Mouse (Mus musculus) kidney, adult 8-10 months (tissue): ENCODE measurements at regions not wholly inside any gene's neighbourhood (a gene's known extent, or its start where the extent isn't known, plus 50 kb on each side); places are given as distances from the start of the nearest gene placed in this dataset.

Experiments used
- DNase-seq, 2 experiments: peaks; one replicate each; pipeline ENCODE4 v3.0.0; 2022

DNA sequence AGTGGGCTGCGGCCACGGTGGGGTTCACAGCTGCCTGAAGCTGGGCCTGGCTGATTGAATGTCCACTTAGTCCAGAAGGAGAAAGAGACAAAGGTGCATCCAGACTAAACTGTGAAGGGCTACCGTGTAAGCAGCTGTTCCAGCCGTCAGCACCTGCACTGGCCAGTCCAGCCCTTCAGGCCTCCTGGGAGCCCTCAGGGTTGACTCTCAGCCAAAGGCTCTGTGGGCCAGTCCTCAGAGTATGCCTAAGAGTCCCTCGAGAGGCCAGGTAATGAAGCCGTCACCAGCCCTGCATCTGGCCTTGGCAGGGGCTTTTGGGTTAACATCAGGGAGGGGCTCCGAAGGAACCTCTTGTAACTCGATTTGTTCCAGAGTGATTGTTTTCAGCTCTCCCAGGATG is 187.4 kb downstream of the Gpd2 start:
- DNase-seq = no peak

- DNase-seq = no peak
These were observed 188.0 kb downstream of the Gpd2 start for GRCm38 (mm10) chr2:57425439-57425838.

GRCm38 (mm10) chr2:57450996-57451770 is 213.7 kb downstream of the Gpd2 start:
- DNase-seq = no peak

GRCm38 (mm10) chr2:57453896-57454679 is 216.7 kb downstream of the Gpd2 start:
- DNase-seq = peak; percentile 33 to 73

GRCm38 (mm10) chr2:57459901-57460300 is 222.5 kb downstream of the Gpd2 start:
- no peak for DNase-seq

DNA sequence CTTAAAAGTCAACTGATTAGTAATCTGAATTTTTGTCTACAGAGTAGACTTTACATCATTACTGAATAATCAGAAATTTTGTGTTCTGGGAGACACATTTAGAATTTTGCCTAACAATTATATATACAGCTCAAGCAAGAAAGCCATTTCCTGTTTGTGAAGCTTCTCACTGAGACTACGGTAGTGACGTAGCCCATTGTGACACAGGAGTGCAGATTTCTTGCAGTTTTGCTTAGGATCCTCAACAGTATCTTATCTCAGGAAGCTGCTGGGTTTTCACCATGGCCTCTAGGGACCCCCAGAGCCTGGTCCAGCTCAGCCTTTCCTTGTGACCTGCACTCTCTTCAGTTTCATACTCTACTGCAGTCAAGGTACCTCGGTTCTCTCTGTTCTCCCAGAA is 236.4 kb downstream of the Gpd2 start:
- no peak for DNase-seq

DNA sequence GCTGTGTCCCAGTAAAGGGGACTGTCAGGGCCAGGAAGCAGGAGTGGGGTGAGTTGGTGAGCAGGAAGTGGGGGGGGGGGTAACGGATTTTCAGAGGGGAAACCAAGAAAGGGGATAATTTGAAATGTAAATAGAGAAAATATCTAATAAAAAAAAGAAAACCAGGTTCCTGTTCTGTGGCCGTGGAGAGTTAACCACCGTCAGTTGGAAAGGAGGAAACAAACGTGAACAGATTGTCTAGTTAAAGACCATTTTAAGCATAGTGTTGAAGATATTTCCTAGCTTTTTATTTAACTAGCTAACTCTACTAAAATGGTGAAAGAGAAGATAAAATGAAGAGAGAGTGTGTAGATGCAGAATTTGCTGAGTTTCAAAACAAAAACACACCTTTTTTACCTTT is 254.7 kb downstream of the Gpd2 start:
- no peak for DNase-seq

GRCm38 (mm10) chr2:57492914-57493621 is 255.6 kb downstream of the Gpd2 start:
- DNase-seq = no peak

- no peak for DNase-seq
These were observed 259.0 kb downstream of the Gpd2 start for GRCm38 (mm10) chr2:57496315-57496954.

- DNase-seq = no peak
These were observed 260.5 kb downstream of the Gpd2 start for GRCm38 (mm10) chr2:57497933-57498332.

- no peak for DNase-seq
These were observed 267.2 kb downstream of the Gpd2 start for GRCm38 (mm10) chr2:57504678-57505077.

DNA sequence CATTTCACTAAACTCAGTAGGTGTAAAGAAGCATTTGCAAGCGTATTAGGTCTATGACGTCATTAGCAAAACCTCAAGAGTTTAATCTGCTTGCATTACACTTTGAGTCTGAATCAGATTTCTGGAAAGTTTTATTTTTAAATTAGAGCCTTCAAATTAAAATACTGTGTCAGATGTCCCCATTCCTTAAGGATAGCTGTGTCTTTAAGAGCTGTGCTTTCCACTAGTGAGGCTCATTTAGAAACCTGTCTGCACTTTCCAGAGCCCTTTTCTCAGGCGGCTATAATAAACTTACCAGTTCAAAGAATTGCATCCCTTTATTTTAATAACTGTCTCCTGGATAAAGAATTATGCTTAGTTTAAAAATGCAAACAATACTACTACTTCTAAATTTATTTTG is 285.0 kb downstream of the Gpd2 start:
- DNase-seq = no peak

DNA sequence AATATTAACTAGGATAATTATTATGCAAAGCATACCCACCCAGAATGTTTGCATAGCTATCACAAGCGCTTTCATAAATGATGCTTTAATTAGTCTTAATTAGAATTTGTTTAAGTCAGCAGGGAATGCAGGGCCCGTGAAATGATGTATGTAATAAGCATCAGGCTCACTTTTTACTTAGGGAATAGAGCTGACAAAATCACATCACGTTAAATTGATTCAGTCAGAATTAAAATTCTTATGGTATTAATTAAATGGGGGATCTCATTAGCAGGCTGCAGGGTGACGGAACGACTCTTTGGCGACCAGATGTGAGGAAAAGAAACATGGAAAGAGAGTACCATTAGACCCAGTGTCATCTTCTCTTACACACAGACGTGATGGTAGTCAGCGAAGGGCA is 285.5 kb downstream of the Gpd2 start:
- no peak for DNase-seq

DNA sequence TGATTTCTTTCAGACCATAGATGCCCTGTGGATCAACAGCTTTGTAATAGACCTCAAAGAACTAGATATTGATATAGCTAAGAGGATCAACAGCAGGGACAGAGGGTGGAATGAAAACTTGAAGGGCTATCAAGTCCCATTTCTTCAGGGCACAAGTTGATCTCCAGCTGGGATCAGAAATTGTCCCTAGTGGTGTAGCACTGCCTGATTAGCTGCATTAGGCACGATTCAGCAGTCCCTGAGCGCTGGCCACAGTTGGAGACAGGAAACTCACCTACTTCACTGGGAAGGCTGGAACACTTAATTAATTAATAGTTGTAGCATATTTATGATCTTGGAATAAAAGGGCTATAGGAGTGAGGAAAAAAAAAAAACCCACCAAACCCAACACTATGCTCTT is 290.5 kb downstream of the Gpd2 start:
- DNase-seq = no peak

- DNase-seq = no peak
These were observed 302.4 kb downstream of the Gpd2 start for GRCm38 (mm10) chr2:57539842-57540241.

GRCm38 (mm10) chr2:57565258-57565657 is 327.8 kb downstream of the Gpd2 start:
- no peak for DNase-seq

DNA sequence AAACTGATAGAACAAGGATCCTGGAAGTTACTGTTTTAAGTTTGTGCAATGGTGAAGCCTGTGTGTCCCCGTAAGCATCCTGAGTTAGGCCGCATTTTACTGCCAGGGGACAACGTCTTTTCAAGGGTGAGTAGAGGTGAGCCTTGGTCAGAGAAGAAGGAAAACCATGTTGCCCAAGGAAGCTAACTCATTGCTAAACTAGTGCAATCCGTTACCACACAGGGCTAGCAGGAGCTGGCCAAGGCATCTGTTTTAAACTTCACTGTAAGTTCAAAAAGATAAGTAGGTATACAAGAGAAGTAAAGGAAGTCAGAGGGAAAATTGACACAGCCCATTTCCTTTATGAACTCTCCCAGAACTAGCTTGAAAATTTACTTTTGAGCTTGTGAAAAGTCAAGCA is 328.7 kb downstream of the Gpd2 start:
- DNase-seq = no peak

DNA sequence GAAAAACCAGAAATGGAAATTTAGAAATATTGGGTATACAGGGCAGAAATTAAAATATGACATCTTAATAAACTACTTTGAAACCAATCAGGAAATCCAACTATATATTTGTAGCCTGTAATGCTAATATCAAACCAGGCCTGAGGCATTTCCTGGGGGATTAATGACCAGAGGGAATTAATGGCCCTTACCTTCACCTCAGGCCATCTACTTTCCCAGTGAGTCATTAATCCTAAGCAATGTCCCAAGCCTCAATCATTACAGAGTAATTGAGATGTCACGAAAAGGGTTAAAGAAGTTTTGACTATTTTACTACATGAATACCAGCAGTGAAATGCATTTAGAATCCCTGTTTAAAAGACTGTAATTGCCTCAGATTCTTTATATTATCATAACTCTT is 329.7 kb downstream of the Gpd2 start:
- no peak for DNase-seq

GRCm38 (mm10) chr2:57587065-57587464 is 349.6 kb downstream of the Gpd2 start:
- no peak for DNase-seq

GRCm38 (mm10) chr2:57593558-57593957 is 356.1 kb downstream of the Gpd2 start:
- DNase-seq = no peak

DNA sequence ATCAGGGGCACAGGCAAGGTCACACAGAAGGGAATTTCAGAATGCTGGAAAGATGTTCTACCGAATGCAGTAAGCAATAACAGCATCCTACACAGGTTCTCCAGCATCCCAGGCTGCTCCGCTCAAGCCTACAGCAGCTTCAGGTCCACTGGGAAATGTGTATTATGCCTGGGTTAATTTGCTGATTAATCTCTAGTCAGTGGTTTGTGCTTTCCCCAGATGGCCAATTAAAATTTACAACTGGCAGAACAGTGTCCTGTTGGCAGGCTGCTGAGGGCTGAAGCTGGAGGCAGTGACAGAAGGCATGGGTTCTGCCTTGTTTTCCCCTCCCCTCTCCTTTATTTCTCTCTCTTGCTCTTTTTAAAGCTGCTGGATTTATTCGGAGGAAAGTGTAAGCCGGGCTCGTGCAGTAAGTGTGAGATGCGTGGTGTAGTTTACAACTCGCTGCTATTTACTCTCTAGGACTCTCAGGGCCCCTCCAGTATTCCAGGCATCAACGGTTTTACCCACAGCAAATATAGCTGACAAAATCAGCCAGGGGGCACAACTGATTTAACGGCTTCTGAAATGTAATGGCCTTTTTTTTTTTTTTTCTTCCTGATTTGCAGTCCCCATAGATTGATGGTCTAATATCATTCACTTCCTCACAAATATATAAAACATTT is 360.4 kb downstream of the Gpd2 start:
- DNase-seq = no peak

DNA sequence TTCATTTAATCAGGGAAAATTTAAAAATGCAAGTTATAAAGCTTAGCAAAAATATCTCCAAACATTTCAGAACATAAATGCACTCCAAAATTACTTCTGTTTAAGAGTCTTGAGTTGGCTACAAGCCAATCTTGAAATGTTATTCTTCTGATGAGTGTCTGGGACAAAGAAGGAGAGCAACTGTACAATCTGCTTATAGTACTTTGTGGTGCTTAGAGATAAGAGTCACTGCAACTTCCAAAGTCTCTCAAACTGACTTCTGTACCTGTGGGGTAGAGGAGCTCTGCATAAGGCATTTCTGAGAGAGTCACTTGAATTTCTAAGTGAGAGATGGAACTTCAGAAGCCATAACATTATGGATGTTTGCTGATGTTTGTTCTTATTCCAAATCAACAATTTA is 374.2 kb downstream of the Gpd2 start:
- DNase-seq = no peak

- DNase-seq = no peak
These were observed 375.8 kb downstream of the Gpd2 start for GRCm38 (mm10) chr2:57613243-57613642.
